Mouse (Mus musculus): ENCODE measurements at regions not wholly inside any gene's neighbourhood (a gene's known extent, or its start where the extent isn't known, plus 50 kb on each side); places are given as distances from the start of the nearest gene placed in this dataset.

GRCm38 (mm10) chr13:52339156-52339555, 191.9 kb downstream of the Diras2 start:
- TF ChIP-seq CTCF (IDR thresholded peaks at IDR 0.05 in 2 of 3, conservative IDR thresholded peaks at IDR 0.05 in 1 of 3; ENCODE audit: control insufficient read depth in 1 of 3, insufficient read depth in 1 of 3, low read depth in 2 of 3, low read length in 3 of 3, poor library complexity in 1 of 3, severe bottlenecking in 1 of 3) (no peak), E2F4 (IDR thresholded peaks at IDR 0.05; ENCODE audit: borderline replicate concordance, low read depth, low read length) (no peak), POLR2A (IDR thresholded peaks at IDR 0.05; ENCODE audit: control insufficient read depth in 1 of 2, insufficient read depth in 1 of 2, low read depth in 1 of 2, low read length in 2 of 2, poor library complexity in 1 of 2) (no peak), GABPA (IDR thresholded peaks at IDR 0.05; ENCODE audit: low read depth, low read length) (no peak), KAT2A (conservative IDR thresholded peaks at IDR 0.05; ENCODE audit: low read depth, low read length) (no peak), MYB (IDR thresholded peaks at IDR 0.05; ENCODE audit: low read depth, low read length) (no peak), MAX (IDR thresholded peaks at IDR 0.05; ENCODE audit: low read length) (no peak), MAFK (IDR thresholded peaks at IDR 0.05; ENCODE audit: borderline replicate concordance, low read depth, low read length) (no peak), NELFE (IDR thresholded peaks at IDR 0.05; ENCODE audit: low read depth, low read length) (no peak), TBP (IDR thresholded peaks at IDR 0.05; ENCODE audit: low read depth, low read length) (no peak), NRF1 (IDR thresholded peaks at IDR 0.05; ENCODE audit: insufficient read depth, low read depth, low read length, poor library complexity, severe bottlenecking) (no peak)

All from MEL (cell line).